Mouse (Mus musculus): Measurements from ENCODE around the gene Zkscan14.

DNA sequence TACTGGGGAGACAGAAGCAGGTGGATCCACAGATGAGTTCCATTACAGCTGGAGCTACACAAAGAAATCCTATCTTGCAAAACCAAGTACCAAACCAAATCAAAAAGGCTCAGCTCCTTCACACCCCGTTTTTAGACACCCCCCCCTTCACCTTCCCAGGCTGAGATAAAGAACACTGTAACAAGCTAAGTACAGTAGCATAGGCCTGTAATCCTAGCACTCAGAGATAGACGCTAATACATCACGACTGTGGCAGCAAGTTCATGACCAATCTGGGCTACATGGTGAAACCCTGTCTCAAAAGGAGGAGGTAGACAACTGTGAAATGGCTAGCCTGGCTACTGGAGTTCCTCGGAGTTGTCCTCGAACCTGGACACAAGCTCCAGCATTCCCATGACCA, 11.3 kb downstream of the Zkscan14 start:
- TF ChIP-seq POLR2A (IDR thresholded peaks at IDR 0.05; ENCODE audit: extremely low read depth, insufficient read depth, low read length), result no peak
- TF ChIP-seq CTCF (IDR thresholded peaks at IDR 0.05; ENCODE audit: extremely low read depth, insufficient read depth, low read length), result no peak
